Mouse (Mus musculus) E14TG2a.4 (cell line): Measurements from ENCODE around the gene Acad12.

Experiments used
- CTCF ChIP-seq: conservative IDR thresholded peaks from 2 replicates; pipeline ENCODE4 v1.5.1; 2014; ENCODE audit warnings: low read length
- NANOG ChIP-seq: IDR thresholded peaks from 2 replicates; pipeline ENCODE4 v1.6.1; 2014; ENCODE audit warnings: borderline replicate concordance, low read length, mixed read lengths
- POU5F1 ChIP-seq: IDR thresholded peaks from 2 replicates; pipeline ENCODE4 v1.6.1; 2014; ENCODE audit warnings: low read length, borderline replicate concordance

GRCm38 (mm10) chr5:121575867-121576266, 42.9 kb downstream of the Acad12 start:
- TF ChIP-seq CTCF (no peak), NANOG (no peak), POU5F1 (no peak)
